Mouse (Mus musculus) left cerebral cortex, adult 2 months (tissue): Measurements from ENCODE around the gene Npr2. TPM values are rescaled to one million over a fixed set of nuclear protein-coding genes. Genes with fewer than 3 reads are reported as not detected.

ENCODE experiments used
- DNase-seq, 2 experiments: peaks; one replicate each; pipeline ENCODE4 v3.0.0; 2021 to 2022; ENCODE audit warnings: low spot score in 2 of 2, mixed read lengths in 1 of 2; ENCODE audit errors: extremely low spot score in 1 of 2
- H3K27ac ChIP-seq: fragments of 200-600 bp; 2 replicates; pipeline ENCODE4 v1.8.1; 2022
- H3K4me3 ChIP-seq: fragments of 200-600 bp; 2 replicates; pipeline ENCODE4 v1.8.1; 2022
- CTCF ChIP-seq: fragments of 200-600 bp; IDR thresholded peaks from 2 replicates; pipeline ENCODE4 v1.8.1; 2022; ENCODE audit warnings: antibody characterized with exemption, mild to moderate bottlenecking, moderate library complexity
- intact Hi-C: fragments of 180-260 bp; cut with DNase I; formaldehyde crosslinking; loops from one replicate; pipeline ENCODE4 v1.15.1; 2025
- microRNA-seq, 2 experiments: library from miRNA; unstranded; fragments of <30 nt; microRNA quantifications; one replicate each; pipeline ENCODE4 v1.2.0; 2021
- total RNA-seq, 2 experiments: library from RNA; stranded (reverse); gene quantifications; 2 replicates each; pipeline ENCODE4 v1.2.3; 2021

The Npr2 gene
- total RNA-seq, 2 experiments from 2014 or later: 60.9 to 62.0 TPM

- Histone ChIP-seq H3K4me3 (no peak overlapping the region), H3K27ac (no peak overlapping the region)
- no peak for TF ChIP-seq CTCF
- no peak for DNase-seq
- intact Hi-C loops: no loop called here
These were observed 58.3 kb downstream of the Npr2 start for GRCm38 (mm10) chr4:43690021-43690420.

DNA sequence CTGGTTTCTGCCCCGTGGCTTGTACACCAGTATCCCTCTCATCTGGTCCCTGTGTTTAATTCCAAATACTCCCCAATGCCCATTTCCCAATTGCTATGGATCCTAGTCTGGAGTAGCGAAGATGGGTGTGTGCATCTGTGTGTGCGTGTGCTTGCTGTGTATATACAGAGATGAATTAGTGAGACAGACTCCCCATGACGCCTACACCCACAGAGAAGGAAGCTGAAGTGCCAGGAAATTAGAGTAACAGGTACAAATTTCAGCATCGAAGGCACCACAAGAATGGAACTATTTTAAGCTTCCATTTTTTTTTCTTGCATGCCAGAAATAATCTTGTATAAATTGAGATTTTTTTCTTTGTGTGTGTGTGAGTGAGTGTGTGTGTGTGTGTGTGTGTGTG lies 59.3 kb downstream of the Npr2 start:
- DNase-seq: no peak
- H3K4me3 ChIP-seq: no peak overlapping the region
- TF ChIP-seq CTCF: no peak
- intact Hi-C loops: no loop called here
- no peak overlapping the region for H3K27ac ChIP-seq

GRCm38 (mm10) chr4:43693806-43694241 lies 62.1 kb downstream of the Npr2 start:
- DNase-seq: no peak
- Histone ChIP-seq H3K27ac (no peak overlapping the region), H3K4me3 (no peak overlapping the region)
- intact Hi-C loops: no loop called here
- TF ChIP-seq CTCF: no peak

- no peak overlapping the region for H3K4me3 ChIP-seq
- no peak for DNase-seq
- intact Hi-C loops: no loop called here
- TF ChIP-seq CTCF: no peak
- no peak overlapping the region for H3K27ac ChIP-seq
These were observed 62.9 kb downstream of the Npr2 start for GRCm38 (mm10) chr4:43694439-43695248.

- no peak for DNase-seq
- Histone ChIP-seq H3K4me3 (no peak overlapping the region), H3K27ac (no peak overlapping the region)
- intact Hi-C loops: no loop called here
- TF ChIP-seq CTCF: no peak
These were observed 63.5 kb downstream of the Npr2 start for GRCm38 (mm10) chr4:43695249-43695671.

GRCm38 (mm10) chr4:43696561-43696960 lies 64.8 kb downstream of the Npr2 start:
- Histone ChIP-seq H3K4me3 (no peak overlapping the region), H3K27ac (no peak overlapping the region)
- DNase-seq: no peak
- TF ChIP-seq CTCF: no peak
- intact Hi-C loops: no loop called here

DNA sequence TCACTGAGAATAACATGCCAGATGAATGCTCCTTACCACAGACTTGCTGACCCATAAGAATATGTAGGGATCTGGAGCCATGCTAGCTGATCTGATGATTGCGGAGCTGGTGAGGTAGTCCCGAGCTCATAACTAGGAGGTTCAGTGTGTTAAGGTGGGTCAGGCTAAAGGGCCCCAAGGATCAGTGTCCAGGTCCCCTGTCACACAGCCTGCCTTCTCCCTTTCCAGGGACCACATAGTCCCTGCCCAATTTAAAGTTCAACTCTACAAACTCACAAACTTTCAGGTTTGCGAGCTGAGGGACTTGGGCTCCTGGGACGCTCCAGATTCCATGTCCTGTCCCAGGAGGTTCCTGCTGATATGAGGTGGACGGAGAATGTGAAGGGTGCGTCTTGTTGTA lies 69.0 kb downstream of the Npr2 start, which contains the start of gene Olfr70:
TSS of gene Olfr70 (minus strand) at position 101 of the 400 bp plus-strand sequence.
- DNase-seq: no peak
- no peak for TF ChIP-seq CTCF
- intact Hi-C loops: no loop called here
- H3K4me3 ChIP-seq: no peak within 1 kb of the TSS
- no peak within 1 kb of the TSS for H3K27ac ChIP-seq

Small RNAs within 50 kb of the gene (microRNA-seq; reads per million reads assigned to microRNA genes)
- gene Gm25262: 0 to 0.72 reads per million in 2 experiments

Other genes starting within 250 kb of the Npr2 start
- gene Rusc2, start 250.0 kb upstream of the Npr2 start, total RNA-seq: 100 to 1,000 TPM; 137 to 144 TPM
- gene Fam166b, start 202.8 kb upstream of the Npr2 start, total RNA-seq: 1 to 10 TPM in 1 of 2 experiments, under 1 TPM in 1; 0.68 to 1.3 TPM
- gene Tesk1, start 190.0 kb upstream of the Npr2 start, total RNA-seq: 100 to 1,000 TPM; 102 to 103 TPM
- 1 to 10 TPM; 1.1 to 1.4 TPM for gene Cd72, start 177.3 kb upstream of the Npr2 start, total RNA-seq
- not detected for gene Sit1, start 148.2 kb upstream of the Npr2 start, total RNA-seq
- 10 to 100 TPM; 28.1 to 31.8 TPM for gene Ccdc107, start 139.0 kb upstream of the Npr2 start, total RNA-seq
- gene Arhgef39, start 132.2 kb upstream of the Npr2 start, total RNA-seq: 1 to 10 TPM in 1 of 2 experiments, under 1 TPM in 1; 0.41 to 1.7 TPM
- not detected for gene Car9, start 125.0 kb upstream of the Npr2 start, total RNA-seq
- 1 to 10 TPM; 7.0 to 8.8 TPM for gene Tpm2, start 108.2 kb upstream of the Npr2 start, total RNA-seq
- 10 to 100 TPM; 74.6 to 77.9 TPM for gene Creb3, start 69.6 kb upstream of the Npr2 start, total RNA-seq
- 10 to 100 TPM; 50.7 to 52.2 TPM for gene Tln1, start 69.2 kb upstream of the Npr2 start, total RNA-seq
- gene Rgp1, start 53.2 kb upstream of the Npr2 start, total RNA-seq: 10 to 100 TPM; 49.6 to 55.4 TPM
- gene Gba2, start 53.1 kb upstream of the Npr2 start, total RNA-seq: 10 to 100 TPM; 69.2 to 70.6 TPM
- gene Msmp, start 47.4 kb upstream of the Npr2 start, total RNA-seq: not detected
- 1 to 10 TPM in 1 of 2 experiments, under 1 TPM in 1; 0.95 to 1.6 TPM for gene Spag8, start 21.7 kb downstream of the Npr2 start, total RNA-seq
- gene Hint2, start 24.5 kb downstream of the Npr2 start, total RNA-seq: 10 to 100 TPM; 30.9 to 33.5 TPM
- 10 to 100 TPM; 63.1 to 66.2 TPM for gene Tmem8b, start 37.0 kb downstream of the Npr2 start, total RNA-seq
- 1 to 10 TPM; 1.8 to 2.2 TPM for gene Fam221b, start 37.2 kb downstream of the Npr2 start, total RNA-seq
- not detected for gene Olfr70, start 68.9 kb downstream of the Npr2 start, total RNA-seq
- gene Olfr71, start 78.3 kb downstream of the Npr2 start, total RNA-seq: not detected
- 1 to 10 TPM in 1 of 2 experiments, under 1 TPM in 1; 0.87 to 1.1 TPM for gene Hrct1, start 95.3 kb downstream of the Npr2 start, total RNA-seq
- gene Spaar, start 98.1 kb downstream of the Npr2 start, total RNA-seq: under 1 TPM; 0.63 to 1.00 TPM
- not detected for gene Olfr159, start 139.1 kb downstream of the Npr2 start, total RNA-seq
- not detected for gene Olfr156, start 192.0 kb downstream of the Npr2 start, total RNA-seq
- not detected for gene Olfr157, start 208.3 kb downstream of the Npr2 start, total RNA-seq
- not detected for gene Olfr155, start 219.6 kb downstream of the Npr2 start, total RNA-seq
- gene Reck, start 243.6 kb downstream of the Npr2 start, total RNA-seq: 1 to 10 TPM; 7.6 to 8.6 TPM